Mouse (Mus musculus) limb, embryonic 14.5 days (tissue): ENCODE data around the gene Tfpt. TPM values are rescaled to one million over a fixed set of nuclear protein-coding genes. Genes with fewer than 3 reads are reported as not detected.

Experiments used
- ATAC-seq: fragments of 200-750 bp; cut with Nextera tagmentation; 2 replicates; pipeline ENCODE4 v1.8.0; 2017; ENCODE audit warnings: low read depth, moderate number of reproducible peaks, moderate TSS enrichment; ENCODE audit not compliant: low FRiP score
- DNase-seq: peaks from one replicate; pipeline ENCODE4 v3.0.0-alpha.2; 2015; ENCODE audit warnings: low spot score
- H3K27ac ChIP-seq: fragments of 300-500 bp; sonication (generic); replicated peaks from 2 replicates; pipeline ENCODE4 v1.5.1; 2014; ENCODE audit warnings: low read depth, mild to moderate bottlenecking, low read length, moderate library complexity, mixed read lengths
- H3K27me3 ChIP-seq: fragments of 300-500 bp; sonication (generic); 2 replicates; pipeline ENCODE4 v1.6.1; 2014; ENCODE audit warnings: low read length, mixed read lengths; ENCODE audit not compliant: control insufficient read depth, insufficient read depth
- H3K36me3 ChIP-seq: fragments of 300-500 bp; sonication (generic); 2 replicates; pipeline ENCODE4 v1.6.1; 2014; ENCODE audit warnings: mild to moderate bottlenecking, low read length, moderate library complexity, mixed read lengths; ENCODE audit not compliant: control insufficient read depth, insufficient read depth
- H3K4me1 ChIP-seq: fragments of 300-500 bp; sonication (generic); 2 replicates; pipeline ENCODE4 v1.6.1; 2014; ENCODE audit warnings: antibody characterized with exemption, low read length, mixed read lengths; ENCODE audit not compliant: control insufficient read depth, insufficient read depth
- H3K4me2 ChIP-seq: fragments of 300-500 bp; sonication (generic); replicated peaks from 2 replicates; pipeline ENCODE4 v1.6.1; 2014; ENCODE audit warnings: low read depth, mild to moderate bottlenecking, low read length, moderate library complexity; ENCODE audit not compliant: severe bottlenecking
- H3K4me3 ChIP-seq: fragments of 300-500 bp; sonication (generic); replicated peaks from 2 replicates; pipeline ENCODE4 v1.5.1; 2014; ENCODE audit warnings: low read length
- H3K9ac ChIP-seq: fragments of 300-500 bp; sonication (generic); 2 replicates; pipeline ENCODE4 v1.6.1; 2014; ENCODE audit warnings: mild to moderate bottlenecking, low read depth, low read length, moderate library complexity; ENCODE audit not compliant: severe bottlenecking
- H3K9me3 ChIP-seq: fragments of 300-500 bp; sonication (generic); 2 replicates; pipeline ENCODE4 v1.6.1; 2016; ENCODE audit warnings: low read length; ENCODE audit not compliant: control insufficient read depth
- POLR2A ChIP-seq: fragments of 200-500 bp; IDR thresholded peaks from 2 replicates; pipeline ENCODE4 v1.8.0; 2012; ENCODE audit warnings: inconsistent platforms, mild to moderate bottlenecking, moderate library complexity, borderline replicate concordance; ENCODE audit not compliant: insufficient read depth, insufficient read length; ENCODE audit errors: extremely low read depth
- WGBS: fragments of 180-500 bp; shearing (Covaris S2); extraction: QIAGEN DNeasy Blood & Tissue Kit; methylation state at CpG from one replicate; pipeline ENCODE4 v1.1.7; 2014; 5-methylcytosine and 5-hydroxymethylcytosine counted together
- polyA plus RNA-seq, 2 experiments: library from polyadenylated mRNA; depleted of rRNA in 1 of 2; stranded (reverse) in 1 of 2; unstranded in 1 of 2; fragments of >200 nt; fragmentation: Nextera tagmentation in 1 of 2; extraction: Ambion mirVana in 1 of 2; gene quantifications; 2 replicates each; pipeline versions ENCODE4 v1.2.1 to v1.2.3; 2012 to 2014

The Tfpt gene
- polyA plus RNA-seq, 2 experiments, result 24.8 to 31.9 TPM

DNA sequence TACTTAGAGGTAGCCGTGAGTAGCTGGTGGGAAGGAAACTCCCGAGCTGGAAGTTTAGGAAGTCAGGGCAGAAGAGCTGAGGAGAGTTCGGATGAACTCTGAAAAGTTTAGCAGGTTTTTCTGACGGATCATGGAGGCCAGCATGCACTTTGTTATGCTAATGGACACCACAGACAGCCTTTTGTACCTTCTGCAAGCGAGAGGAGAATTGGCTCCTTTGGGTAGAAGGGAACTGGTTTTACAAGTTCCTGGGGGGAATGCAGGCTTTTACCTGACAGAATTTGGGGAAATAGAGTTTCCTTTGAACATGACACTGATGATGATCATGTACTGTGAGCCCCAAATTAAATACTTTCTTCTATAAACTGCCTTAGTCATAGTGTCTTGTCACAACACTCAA is 43.5 kb downstream of the Tfpt start:
- no peaks in the 10 kb centered on the region for H3K9me3 ChIP-seq
- H3K36me3 ChIP-seq, result no peaks in the 10 kb centered on the region
- TF ChIP-seq POLR2A, result no peak
- no peak overlapping the region for H3K27ac ChIP-seq
- no peaks in the 10 kb centered on the region for H3K4me1 ChIP-seq
- no peak overlapping the region for H3K4me2 ChIP-seq
- H3K4me3 ChIP-seq, result no peak overlapping the region
- H3K27me3 ChIP-seq, result no peaks in the 10 kb centered on the region
- 5% methylated on average over 5 of the region's 5 CpGs for WGBS
- ATAC-seq (no peak), DNase-seq (peak; percentile 5)
- H3K9ac ChIP-seq, result no peak overlapping the region

DNA sequence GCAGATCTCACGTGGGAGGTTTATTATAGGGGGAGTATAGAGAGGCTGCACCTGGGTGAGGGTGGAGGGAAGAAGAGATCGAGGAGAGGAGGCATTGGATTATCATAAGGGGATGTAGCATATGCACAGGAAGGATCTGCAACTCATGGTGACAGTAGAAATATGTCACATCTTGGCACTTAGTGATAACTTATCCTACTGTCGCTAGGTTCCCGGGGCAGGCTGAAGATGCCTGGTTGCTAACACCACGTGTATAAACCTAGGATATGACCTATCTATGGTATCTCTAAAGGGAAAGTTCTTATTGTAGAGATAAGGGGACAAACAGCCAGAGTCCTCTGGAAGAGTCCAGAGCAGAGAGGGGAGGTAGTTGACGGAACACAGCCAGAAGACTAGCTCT is 44.0 kb downstream of the Tfpt start:
- ATAC-seq (no peak), DNase-seq (no peak)
- 11% methylated on average over 6 of the region's 6 CpGs for WGBS
- Histone ChIP-seq H3K27me3 (no peaks in the 10 kb centered on the region), H3K9ac (no peak overlapping the region), H3K27ac (no peak overlapping the region), H3K9me3 (no peaks in the 10 kb centered on the region), H3K4me2 (no peak overlapping the region), H3K4me1 (no peaks in the 10 kb centered on the region), H3K4me3 (no peak overlapping the region), H3K36me3 (no peaks in the 10 kb centered on the region)
- TF ChIP-seq POLR2A, result no peak

DNA sequence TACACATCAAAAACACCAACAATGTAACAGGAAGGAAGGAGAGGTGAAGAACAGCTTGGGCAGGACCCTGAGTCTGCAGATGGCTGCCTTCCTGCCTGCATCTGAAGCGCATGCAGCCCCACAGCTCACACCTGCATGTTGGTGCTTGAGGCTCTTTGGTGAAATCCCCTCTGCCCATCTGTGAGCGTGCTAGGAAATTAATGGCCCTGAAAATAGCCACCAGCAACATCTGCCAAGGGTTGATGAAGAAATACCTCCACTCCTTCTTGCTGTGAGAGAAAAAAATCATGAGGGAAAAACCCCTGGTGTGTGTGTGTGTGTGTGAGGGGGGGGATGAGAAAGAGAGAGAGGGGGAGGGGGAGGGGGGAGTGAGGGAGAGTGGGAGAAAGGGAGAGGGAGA is 49.7 kb downstream of the Tfpt start:
- Histone ChIP-seq H3K4me2 (no peak overlapping the region), H3K9ac (no peak overlapping the region), H3K4me3 (no peak overlapping the region), H3K4me1 (no peaks in the 10 kb centered on the region), H3K27ac (no peak overlapping the region), H3K36me3 (no peaks in the 10 kb centered on the region), H3K9me3 (no peaks in the 10 kb centered on the region), H3K27me3 (no peaks in the 10 kb centered on the region)
- ATAC-seq (no peak), DNase-seq (no peak)
- TF ChIP-seq POLR2A, result no peak
- WGBS, result 26% methylated on average over 2 of the region's 2 CpGs

DNA sequence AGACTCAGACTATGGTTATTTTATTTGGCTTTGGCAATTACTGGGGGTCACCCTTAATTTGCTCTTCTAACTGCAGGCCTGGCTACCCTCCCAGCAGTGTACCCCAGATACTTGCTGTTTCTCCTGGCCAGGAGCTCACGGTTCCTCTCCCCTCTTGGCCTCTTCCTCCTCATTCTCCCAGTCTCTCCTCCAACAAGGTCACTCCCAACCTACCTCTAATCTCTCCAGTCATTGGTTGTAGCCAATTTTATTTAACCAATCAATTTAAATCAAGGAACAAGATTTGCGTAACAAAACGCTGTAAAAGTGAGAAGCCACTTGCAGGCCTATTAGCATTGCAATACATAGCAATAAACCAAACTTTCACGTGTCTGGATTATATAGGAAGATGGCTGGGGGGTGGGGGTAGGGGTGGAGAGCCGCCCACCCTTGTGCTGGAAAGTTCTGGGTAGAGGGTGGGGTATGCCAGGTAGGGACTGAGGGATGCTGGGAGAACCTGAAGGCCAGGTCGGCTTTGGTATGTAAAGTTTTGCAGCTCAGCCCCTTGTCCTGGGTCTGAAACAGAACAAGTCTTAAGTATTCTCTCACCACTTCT is 50.7 kb downstream of the Tfpt start:
- H3K9ac ChIP-seq, result no peak overlapping the region
- no peak overlapping the region for H3K27ac ChIP-seq
- no peak for TF ChIP-seq POLR2A
- WGBS, result 58% methylated on average over 6 of the region's 6 CpGs
- no peaks in the 10 kb centered on the region for H3K4me1 ChIP-seq
- H3K4me2 ChIP-seq, result no peak overlapping the region
- H3K9me3 ChIP-seq, result no peaks in the 10 kb centered on the region
- no peak overlapping the region for H3K4me3 ChIP-seq
- H3K36me3 ChIP-seq, result no peaks in the 10 kb centered on the region
- no peak for DNase-seq
- ATAC-seq, result no peak
- H3K27me3 ChIP-seq, result no peaks in the 10 kb centered on the region

DNA sequence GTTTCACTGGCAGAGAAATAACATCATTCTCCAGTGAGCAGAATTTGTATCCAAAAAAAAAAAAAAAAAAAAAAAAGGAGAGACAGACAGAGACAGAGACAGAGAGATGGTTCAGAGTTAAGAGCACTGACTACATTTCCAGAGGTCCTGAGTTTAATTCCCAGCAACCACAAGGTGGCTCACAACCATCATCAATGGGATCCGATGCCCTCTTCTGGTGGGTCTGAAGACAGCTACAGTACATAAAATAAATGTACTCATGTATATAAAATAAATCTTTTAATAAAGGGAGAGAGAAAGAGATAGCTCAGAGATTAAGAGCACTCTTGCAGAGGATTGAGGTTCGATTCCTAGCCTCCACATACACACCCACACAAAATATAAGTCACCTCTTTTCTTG is 51.5 kb downstream of the Tfpt start:
- no peak for TF ChIP-seq POLR2A
- DNase-seq, result no peak
- ATAC-seq, result no peak
- Histone ChIP-seq H3K4me1 (no peaks in the 10 kb centered on the region), H3K27me3 (no peaks in the 10 kb centered on the region), H3K9me3 (no peaks in the 10 kb centered on the region), H3K27ac (no peak overlapping the region), H3K36me3 (no peaks in the 10 kb centered on the region), H3K9ac (no peak overlapping the region), H3K4me3 (no peak overlapping the region), H3K4me2 (no peak overlapping the region)
- 79% methylated on average over 2 of the region's 2 CpGs for WGBS
